Mouse (Mus musculus) right cerebral cortex, adult 2 months (tissue): Measurements from ENCODE around the gene Pnpla6.

Experiments used
- DNase-seq, 2 experiments: peaks; one replicate each; pipeline ENCODE4 v3.0.0; 2021 to 2022; ENCODE audit warnings: low spot score in 2 of 2

Pnpla6 gene

DNA sequence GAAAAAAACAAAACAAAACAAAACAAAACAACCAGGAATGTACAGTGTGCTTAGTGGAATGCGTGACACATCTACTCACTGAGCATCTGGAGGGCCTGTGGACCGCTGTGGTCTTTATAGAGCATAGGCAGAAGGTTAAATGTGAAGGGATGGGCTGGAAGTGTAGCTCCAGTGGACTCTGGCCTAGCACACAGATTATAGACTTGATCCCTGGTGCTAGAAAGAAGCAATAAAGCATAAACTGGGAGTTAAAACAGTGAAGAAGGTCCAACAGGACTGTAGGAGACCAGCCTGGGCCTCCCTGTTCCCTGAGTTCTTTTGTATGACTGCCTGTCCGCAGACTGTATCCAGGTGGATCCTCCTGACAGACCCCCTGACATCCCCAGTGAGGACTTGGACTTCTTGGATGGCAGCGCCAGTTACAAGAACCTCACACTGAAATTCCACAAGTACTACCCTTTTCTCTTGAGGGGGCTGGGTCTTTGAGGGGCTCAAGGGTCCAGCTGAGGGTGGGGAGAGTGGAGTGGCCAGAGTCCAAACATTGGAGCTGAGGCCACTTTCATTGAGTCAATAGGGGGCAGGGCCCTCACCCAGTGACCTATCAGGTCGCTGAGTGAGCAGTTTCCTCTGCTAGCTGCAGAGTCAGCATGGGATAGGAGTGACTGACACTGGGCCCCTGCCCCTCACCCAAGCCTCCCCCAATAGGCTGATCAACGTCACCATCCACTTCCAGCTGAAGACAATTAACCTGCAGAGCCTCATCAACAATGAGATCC lies 7.0 kb upstream of the Pnpla6 start:
- no peak for DNase-seq

DNA sequence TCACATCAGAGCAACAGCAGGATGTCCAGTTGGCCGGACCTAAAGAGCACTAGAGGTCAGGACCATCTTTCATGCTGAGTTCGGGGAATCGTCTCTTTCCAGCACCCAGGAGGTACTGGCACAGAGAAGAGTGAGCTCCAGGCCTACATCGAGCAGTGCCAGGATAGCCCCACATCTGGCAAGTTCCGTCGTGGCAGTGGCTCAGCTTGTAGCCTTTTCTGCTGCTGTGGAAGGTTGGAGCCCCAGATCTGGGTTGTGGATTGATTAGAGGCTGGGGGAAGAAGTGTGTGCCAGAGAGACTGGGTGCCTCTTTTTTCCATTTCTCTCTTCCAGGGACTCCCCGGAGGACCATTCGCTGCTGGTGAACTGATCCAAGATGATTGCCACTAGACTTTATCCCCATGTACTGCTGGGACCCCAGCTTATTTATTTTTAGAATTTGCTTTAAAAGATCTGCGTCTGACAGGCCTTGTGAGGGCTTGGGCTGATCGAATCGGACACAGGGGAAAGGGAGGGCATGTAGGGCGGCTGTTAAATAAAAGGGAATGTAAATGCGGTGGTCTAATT lies 420 bp upstream of the Pnpla6 start:
- DNase-seq = no peak

DNA sequence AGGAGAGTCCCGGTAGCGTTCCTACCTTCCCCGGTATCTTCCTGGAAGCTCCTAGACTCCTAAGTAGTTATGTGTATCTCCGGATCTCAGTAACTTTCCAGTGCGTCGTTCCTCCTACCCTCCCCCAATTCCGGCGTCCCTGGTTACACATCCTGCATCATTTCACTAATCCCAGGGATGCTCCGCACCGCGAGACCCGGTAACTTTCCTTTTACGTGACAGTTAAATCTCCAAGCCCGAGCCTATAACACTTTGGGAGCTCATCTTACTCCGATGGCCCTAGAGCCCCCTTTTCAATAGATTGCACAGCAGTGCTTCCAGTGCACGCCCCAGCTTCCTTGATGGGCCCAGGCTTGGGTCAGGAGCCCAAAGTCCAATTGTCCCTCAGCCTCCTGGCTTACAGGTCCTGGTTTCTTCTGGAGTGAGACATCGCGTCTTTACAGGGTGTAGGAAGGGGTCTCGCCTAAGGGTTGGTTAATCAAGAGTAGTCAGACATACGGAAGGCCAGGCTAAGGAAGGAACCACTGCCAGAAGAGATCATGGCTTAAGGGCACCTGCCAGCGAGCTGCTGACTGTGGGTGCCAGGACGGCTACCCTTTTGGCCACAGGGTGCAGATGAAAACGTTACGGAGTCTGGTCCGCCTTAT lies 710 bp downstream of the Pnpla6 start:
- DNase-seq = peak; percentile 68 to 77

- peak; percentile 97 to 98 for DNase-seq
Measured at GRCm38 (mm10) chr8:3516450-3517116, 1.4 kb downstream of the Pnpla6 start.

DNA sequence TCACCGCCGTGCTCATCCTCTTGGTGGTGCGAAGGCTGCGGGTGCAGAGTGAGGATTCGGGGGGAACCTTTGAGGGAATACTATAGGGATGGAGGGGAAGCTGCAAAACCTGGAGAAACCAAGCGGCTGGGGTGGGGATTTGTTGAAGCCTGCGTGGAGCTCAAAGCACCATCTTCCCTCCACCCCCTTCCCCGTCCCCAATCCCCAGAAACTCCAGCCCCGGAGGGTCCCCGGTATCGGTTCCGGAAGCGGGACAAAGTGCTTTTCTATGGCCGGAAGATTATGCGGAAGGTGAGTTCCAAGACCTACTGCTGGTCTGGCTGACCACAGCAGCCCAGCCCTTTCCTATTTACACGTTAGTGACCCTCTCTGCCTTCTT lies 1.9 kb downstream of the Pnpla6 start:
- DNase-seq = peak; percentile 27 to 34

- DNase-seq = no peak
Measured at GRCm38 (mm10) chr8:3522007-3522697, 7.0 kb downstream of the Pnpla6 start.

DNA sequence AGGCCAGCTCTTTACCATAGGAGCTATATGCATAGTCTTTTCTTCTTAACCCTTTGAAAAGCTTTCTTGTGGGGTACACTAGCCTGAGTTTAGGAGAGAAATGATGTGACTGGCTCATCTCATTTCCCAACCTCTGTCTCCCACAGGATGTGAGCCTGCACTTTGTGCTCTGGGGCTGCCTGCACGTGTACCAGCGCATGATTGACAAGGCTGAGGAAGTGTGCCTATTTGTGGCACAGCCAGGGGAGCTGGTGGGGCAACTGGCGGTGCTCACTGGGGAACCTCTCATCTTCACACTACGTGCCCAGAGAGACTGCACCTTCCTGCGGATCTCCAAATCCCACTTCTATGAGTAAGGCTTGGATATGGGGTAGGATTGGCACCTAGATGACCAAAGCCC lies 15.6 kb downstream of the Pnpla6 start:
- no peak for DNase-seq

DNA sequence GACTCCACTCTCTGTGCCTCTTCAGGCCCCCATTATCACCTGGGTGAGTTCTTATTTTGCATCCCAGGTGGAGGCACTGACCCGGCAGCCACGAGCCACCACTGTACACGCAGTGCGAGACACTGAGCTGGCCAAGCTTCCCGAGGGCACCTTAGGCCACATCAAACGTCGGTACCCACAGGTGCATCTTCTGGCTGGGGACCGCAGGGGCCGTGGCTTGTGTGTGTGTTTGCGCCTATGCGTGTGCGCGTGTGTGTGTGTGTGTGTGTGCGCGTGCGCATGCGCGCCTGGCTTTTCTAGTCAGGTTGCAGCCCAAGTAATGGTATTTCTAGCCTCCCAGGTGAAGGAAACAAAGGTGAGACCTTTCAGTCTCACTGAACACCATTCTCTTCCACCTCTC lies 16.8 kb downstream of the Pnpla6 start:
- DNase-seq = no peak

DNA sequence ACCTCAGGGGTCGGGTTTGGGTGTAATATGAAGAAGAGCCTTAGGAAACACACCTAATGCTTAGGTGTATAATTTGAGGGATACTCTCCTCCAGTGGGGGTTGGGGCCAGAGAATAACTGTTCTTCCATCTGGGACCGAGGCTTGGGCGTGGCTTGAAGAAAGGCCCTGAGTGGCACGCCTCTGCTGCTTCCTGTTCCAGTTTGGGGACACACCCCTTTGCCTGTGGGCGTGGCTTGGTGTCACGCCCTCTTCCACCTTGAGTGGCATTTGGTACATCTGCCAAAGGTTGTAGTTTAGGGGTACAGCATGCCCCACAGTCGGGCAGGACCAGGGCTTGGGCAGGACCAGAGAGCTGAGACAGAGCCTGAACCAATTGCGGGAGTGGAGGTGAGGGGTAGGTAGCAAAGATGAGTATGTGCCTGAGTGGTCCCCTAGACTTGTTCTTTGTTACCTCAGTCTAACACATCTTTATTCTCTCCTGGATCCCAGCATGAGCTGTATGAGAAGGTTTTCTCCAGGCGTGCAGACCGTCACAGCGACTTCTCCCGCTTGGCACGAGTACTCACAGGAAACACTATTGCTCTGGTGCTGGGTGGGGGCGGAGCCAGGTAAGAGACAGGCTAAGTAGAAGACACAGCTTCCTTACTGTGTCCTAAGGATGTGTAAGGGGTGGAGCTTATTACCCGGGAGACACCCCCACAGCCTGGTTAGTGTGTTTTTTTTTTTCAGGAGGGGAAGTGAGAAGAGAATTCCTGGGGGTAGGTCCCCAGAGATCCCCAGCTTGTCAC lies 21.1 kb downstream of the Pnpla6 start:
- DNase-seq = no peak

- no peak for DNase-seq
Measured at GRCm38 (mm10) chr8:3536940-3537339, 21.8 kb downstream of the Pnpla6 start.

DNA sequence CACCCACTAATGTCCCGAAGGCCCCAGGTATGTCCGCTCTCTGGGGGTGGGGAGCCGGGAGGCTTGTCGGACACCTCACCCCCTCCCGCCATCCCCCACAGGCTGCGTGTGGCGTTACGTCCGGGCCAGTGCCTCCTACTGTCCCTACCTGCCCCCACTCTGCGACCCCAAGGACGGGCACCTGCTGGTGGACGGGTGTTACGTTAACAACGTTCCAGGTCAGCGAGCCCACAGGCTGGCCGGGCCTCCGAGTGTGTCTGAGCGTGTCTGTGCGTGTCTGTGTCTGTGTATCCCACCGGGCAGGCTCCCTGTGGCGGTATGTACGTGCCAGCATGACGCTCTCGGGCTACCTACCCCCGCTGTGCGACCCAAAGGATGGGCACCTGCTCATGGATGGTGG lies 22.5 kb downstream of the Pnpla6 start:
- DNase-seq = no peak

- no peak for DNase-seq
Measured at GRCm38 (mm10) chr8:3539146-3539545, 24.0 kb downstream of the Pnpla6 start.

DNA sequence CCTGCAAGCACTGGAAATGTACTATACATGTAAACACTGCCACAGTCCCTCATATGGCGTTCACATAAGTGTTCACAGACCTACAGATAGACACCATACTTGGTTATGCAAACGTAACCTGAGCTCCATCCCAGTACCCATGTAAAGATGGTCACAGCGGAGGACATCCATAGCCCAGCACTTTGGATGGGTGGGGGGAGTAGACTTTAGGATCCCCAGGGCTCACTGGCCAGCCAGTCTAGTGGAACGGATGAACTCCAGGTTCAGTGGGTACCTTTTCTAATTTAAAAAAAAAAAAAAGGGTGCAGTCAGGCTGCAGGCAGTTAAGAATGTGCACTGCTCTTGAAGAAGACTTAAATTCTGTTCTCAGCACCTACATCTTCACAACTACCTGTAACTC lies 24.9 kb downstream of the Pnpla6 start:
- no peak for DNase-seq

DNA sequence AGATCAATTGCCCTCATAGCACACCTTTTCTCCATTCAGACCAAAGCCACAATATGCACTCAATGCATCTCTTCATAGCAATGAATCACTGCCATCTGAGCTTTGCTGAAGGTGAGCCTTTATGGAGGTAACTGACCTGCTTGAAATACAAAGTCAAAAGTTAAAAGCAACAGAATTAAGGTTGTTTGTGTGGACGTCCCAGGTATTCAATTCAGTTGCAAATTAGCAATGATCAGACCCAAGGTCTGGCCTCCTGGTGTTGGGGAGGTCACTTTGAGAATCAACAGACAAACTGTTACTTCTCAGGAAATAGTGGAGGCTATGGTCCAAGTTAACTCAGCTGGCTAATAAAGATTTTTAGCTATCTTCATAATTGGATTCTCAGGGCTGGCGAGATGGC lies 31.3 kb downstream of the Pnpla6 start:
- DNase-seq = no peak

DNA sequence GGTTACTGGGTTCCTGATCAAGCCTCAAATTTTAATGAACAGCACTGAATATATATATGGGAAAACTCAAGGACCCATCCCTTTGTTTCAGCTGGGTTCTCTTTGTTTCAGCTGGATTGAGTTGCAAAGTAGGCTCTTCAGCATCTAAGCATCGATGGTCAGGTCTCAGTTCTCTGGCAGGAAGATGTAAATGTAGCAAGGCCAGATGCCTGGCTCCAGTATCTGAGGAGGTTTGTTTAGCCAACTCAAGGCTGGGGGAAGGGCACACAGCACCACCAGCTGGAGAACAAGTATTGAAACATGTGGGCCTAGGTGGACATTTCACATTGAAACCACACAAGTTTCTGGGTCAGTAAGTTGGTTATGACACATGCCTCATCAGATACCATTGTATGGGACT lies 37.1 kb downstream of the Pnpla6 start:
- DNase-seq = no peak

DNA sequence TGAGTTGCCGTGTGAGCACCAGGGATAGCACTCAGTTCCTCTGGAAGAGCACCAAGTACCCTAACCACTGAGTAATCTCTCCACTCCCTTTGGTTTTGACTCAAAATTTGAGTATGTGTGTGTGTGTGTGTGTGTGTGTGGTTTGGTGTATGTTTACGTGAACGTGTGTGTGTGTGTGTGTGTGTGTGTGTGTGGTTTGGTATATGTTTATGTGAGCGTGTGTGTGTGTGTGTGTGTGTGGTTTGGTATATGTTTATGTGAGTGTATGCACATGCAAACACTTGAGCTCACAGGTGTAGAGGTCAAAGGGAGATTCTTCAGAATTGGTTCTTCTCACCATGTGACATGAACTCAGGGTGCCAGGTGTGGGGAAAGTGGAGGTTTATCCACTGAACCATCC lies 40.9 kb downstream of the Pnpla6 start:
- DNase-seq = no peak

- DNase-seq = no peak
Measured at GRCm38 (mm10) chr8:3567641-3568371, 52.6 kb downstream of the Pnpla6 start, which contains the start of gene C330021F23Rik. C330021F23Rik (plus strand) TSS chr8:3567990.

GRCm38 (mm10) chr8:3568378-3568777 lies 53.2 kb downstream of the Pnpla6 start:
- no peak for DNase-seq

DNA sequence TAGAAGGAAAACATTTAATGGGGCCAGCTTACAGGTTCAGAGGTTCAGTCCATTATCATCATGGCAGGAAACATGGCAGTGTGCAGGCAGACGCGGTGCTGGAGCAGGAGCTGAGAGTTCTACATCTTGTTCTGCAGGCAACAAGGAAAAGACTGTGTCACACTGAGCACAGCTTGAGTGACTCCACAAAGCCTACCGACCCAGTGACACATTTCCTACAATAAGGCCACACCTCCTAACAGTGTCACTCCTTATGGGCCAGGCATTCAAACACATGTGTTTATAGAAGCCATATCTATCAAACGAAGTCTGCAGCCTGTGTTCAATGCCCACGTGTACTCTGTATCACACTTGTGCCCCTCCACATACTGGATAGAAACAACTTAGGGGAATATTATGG lies 54.6 kb downstream of the Pnpla6 start:
- no peak for DNase-seq

DNA sequence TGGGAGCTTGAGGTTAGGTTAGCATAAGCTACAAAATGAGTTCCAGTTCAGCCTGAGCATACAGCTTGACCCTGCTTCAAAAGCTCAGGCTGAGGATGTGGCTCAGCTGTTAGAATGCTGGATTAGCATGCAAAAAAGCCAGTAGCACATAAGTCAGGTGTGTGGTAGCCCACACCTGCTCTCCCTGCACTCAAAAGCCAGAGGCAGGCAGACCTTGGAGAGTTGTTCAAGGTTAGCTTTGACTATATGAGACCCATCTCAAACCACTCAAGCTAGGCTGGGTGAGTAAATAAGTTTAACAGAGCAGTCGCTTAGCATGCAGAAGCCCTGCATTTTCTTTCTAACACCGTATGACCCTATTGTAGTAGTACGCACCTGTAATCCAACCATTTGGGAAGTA lies 59.4 kb downstream of the Pnpla6 start:
- no peak for DNase-seq
